Mouse (Mus musculus) liver, embryonic 14.5 days (tissue): ENCODE results near the gene Tfip11. TPM values are rescaled to one million over a fixed set of nuclear protein-coding genes. Genes with fewer than 3 reads are reported as not detected.

Experiments
- ATAC-seq: fragments of 200-750 bp; cut with Nextera tagmentation; 2 replicates; pipeline ENCODE4 v1.8.0; 2017; ENCODE audit warnings: moderate number of reproducible peaks, mild to moderate bottlenecking, moderate library complexity; ENCODE audit not compliant: insufficient read depth
- DNase-seq, 3 experiments: peaks; one replicate each; pipeline ENCODE4 v3.0.0-alpha.2; 2012 to 2013; ENCODE audit warnings: low read depth in 3 of 3, low spot score in 3 of 3
- H3K27ac ChIP-seq: fragments of 300-500 bp; sonication (generic); 2 replicates; pipeline ENCODE4 v1.5.1; 2014; ENCODE audit warnings: moderate library complexity, mild to moderate bottlenecking, control low read depth, inconsistent platforms
- H3K27me3 ChIP-seq: fragments of 300-500 bp; sonication (generic); 2 replicates; pipeline ENCODE4 v1.6.1; 2014; ENCODE audit warnings: mild to moderate bottlenecking, low read length, moderate library complexity; ENCODE audit not compliant: control insufficient read depth, insufficient read depth
- H3K36me3 ChIP-seq: fragments of 300-500 bp; sonication (generic); replicated peaks from 2 replicates; pipeline ENCODE4 v1.6.1; 2014; ENCODE audit warnings: low read depth; ENCODE audit not compliant: control insufficient read depth, insufficient read depth
- H3K4me1 ChIP-seq, 2 experiments: fragments of 200-500 bp in 1 of 2; fragments of 300-500 bp in 1 of 2; sonication (generic) in 1 of 2; replicated peaks; 2 replicates each; pipeline ENCODE4 v1.6.1; 2012 to 2014; ENCODE audit warnings: antibody characterized with exemption in 1 of 2, inconsistent platforms in 1 of 2, low read length in 1 of 2; ENCODE audit not compliant: control insufficient read depth in 2 of 2, insufficient read depth in 2 of 2
- H3K4me2 ChIP-seq: fragments of 300-500 bp; sonication (generic); 2 replicates; pipeline ENCODE4 v1.6.1; 2014; ENCODE audit warnings: low read depth, mild to moderate bottlenecking, control low read depth, moderate library complexity
- H3K4me3 ChIP-seq, 2 experiments: fragments of 200-500 bp in 1 of 2; fragments of 300-500 bp in 1 of 2; sonication (generic) in 1 of 2; 2 replicates each; pipeline ENCODE4 v1.5.1; 2012 to 2014; ENCODE audit warnings: low read depth in 2 of 2, low read length in 2 of 2, mild to moderate bottlenecking in 2 of 2, control low read depth in 1 of 2, inconsistent platforms in 1 of 2, moderate library complexity in 1 of 2; ENCODE audit not compliant: insufficient read depth in 1 of 2
- H3K9ac ChIP-seq: fragments of 300-500 bp; sonication (generic); replicated peaks from 2 replicates; pipeline ENCODE4 v1.6.1; 2014; ENCODE audit warnings: mild to moderate bottlenecking, control low read depth, moderate library complexity
- H3K9me3 ChIP-seq: fragments of 300-500 bp; sonication (generic); 2 replicates; pipeline ENCODE4 v1.6.1; 2016; ENCODE audit warnings: low read length, mixed read lengths; ENCODE audit not compliant: control insufficient read depth
- CTCF ChIP-seq: IDR thresholded peaks from 2 replicates; pipeline ENCODE4 v1.5.1; 2016; ENCODE audit warnings: antibody characterized with exemption, low read depth, control low read depth
- EP300 ChIP-seq: IDR thresholded peaks from 2 replicates; pipeline ENCODE4 v1.6.1; 2016; ENCODE audit warnings: antibody characterized with exemption, low read depth
- WGBS: fragments of 180-500 bp; shearing (Covaris S2); extraction: QIAGEN DNeasy Blood & Tissue Kit; methylation state at CpG from one replicate; pipeline ENCODE4 v1.1.7; 2014; ENCODE audit not compliant: insufficient replicate concordance; 5-methylcytosine and 5-hydroxymethylcytosine counted together
- polyA plus RNA-seq, 2 experiments: library from polyadenylated mRNA; depleted of rRNA in 1 of 2; stranded (reverse) in 1 of 2; unstranded in 1 of 2; fragments of >200 nt; fragmentation: Nextera tagmentation in 1 of 2; extraction: Ambion mirVana in 1 of 2; gene quantifications; 2 replicates each; pipeline versions ENCODE4 v1.2.1 to v1.2.3; 2012 to 2014

The Tfip11 gene
- polyA plus RNA-seq, 2 experiments, result 8.0 to 11.6 TPM

DNA sequence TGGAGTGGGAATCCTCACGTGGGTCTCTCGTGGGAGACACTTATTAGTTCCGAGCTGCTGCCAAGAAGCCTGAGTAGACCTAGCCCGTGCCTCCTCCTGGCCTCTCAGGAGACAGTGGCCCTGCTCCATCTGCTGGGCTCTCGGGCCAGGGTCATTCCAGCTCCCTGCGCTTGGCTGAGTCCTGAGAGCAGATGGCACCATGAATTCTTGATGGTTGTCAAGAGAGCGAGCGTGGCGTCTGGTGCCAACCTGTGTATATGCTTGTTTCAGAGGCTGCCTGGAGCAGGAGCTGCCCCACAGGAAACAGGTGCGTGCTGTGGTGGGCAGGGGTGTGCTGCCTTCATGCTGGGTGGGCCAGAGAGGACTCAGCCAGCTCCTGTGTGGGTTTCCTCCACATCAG, 42.5 kb downstream of the Tfip11 start:
- Histone ChIP-seq H3K4me3 (no peak overlapping the region), H3K36me3 (no peaks in the 10 kb centered on the region; the same call in 1 of the 2 replicates), H3K4me2 (no peak overlapping the region), H3K4me1 (no peaks in the 10 kb centered on the region), H3K27ac (no peak overlapping the region), H3K9ac (no peak overlapping the region), H3K9me3 (no peaks in the 10 kb centered on the region), H3K27me3 (no peaks in the 10 kb centered on the region)
- TF ChIP-seq EP300 (no peak), CTCF (no peak)
- no peak for ATAC-seq
- WGBS, result 81% methylated on average over 10 of the region's 10 CpGs
- no peak for DNase-seq

DNA sequence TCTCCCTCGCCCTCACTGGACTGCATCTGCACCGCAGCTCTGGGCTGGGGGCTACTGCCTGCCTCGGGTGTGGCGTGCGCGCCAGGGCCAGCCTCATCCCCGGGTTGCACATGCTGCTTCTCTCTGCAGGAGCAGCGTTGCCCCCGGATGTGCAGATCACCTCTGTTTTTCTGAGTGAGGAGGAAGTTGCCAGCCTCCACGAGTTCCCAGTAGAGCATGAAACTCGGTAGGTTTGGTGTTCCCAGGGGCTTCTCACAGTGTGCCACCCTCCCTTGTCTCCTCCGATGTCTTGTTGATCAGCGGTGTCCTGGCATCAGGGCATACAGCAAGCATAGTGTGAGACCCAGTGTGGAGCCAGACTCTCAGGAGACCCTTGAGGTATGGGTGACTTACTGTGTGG, 43.2 kb downstream of the Tfip11 start:
- 81% methylated on average over 13 of the region's 13 CpGs for WGBS
- no peak for DNase-seq
- no peak for TF ChIP-seq CTCF
- Histone ChIP-seq H3K27ac (no peak overlapping the region), H3K9me3 (no peaks in the 10 kb centered on the region), H3K36me3 (no peaks in the 10 kb centered on the region; the same call in 1 of the 2 replicates), H3K4me3 (no peak overlapping the region), H3K4me1 (no peaks in the 10 kb centered on the region), H3K4me2 (no peak overlapping the region), H3K9ac (no peak overlapping the region), H3K27me3 (no peaks in the 10 kb centered on the region)
- ATAC-seq, result no peak

- Histone ChIP-seq H3K9ac (no peak overlapping the region), H3K4me2 (no peak overlapping the region), H3K4me3 (no peak overlapping the region), H3K4me1 (no peaks in the 10 kb centered on the region), H3K36me3 (no peaks in the 10 kb centered on the region), H3K9me3 (no peaks in the 10 kb centered on the region), H3K27me3 (no peaks in the 10 kb centered on the region), H3K27ac (no peak overlapping the region)
- TF ChIP-seq CTCF (no peak), EP300 (no peak)
- DNase-seq, result no peak
- WGBS, result 87% methylated on average over 12 of the region's 12 CpGs
- ATAC-seq, result no peak
These were observed 44.2 kb downstream of the Tfip11 start for GRCm38 (mm10) chr5:112370236-112370813.

DNA sequence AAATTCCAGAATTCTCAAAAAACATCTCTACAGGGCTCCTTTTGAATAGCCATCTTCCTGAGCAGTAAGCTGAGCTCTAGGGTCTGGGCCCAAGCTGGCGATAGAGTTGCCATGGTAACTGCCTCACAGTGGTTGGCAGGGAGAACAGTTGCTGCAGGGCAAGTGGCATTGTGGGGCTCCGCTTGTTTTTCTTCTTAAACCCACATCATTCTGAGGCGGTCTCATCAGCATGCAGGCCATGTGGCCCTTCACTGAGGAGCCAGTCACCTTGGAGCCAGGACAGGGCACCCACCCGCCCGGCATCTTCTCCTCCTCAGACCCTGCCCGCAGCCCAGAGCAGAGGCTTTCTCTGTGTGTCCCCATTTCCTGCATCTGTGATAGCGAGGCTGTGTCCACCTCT, 45.8 kb downstream of the Tfip11 start:
- Histone ChIP-seq H3K9me3 (no peaks in the 10 kb centered on the region), H3K36me3 (no peaks in the 10 kb centered on the region), H3K4me1 (no peaks in the 10 kb centered on the region), H3K27ac (no peak overlapping the region), H3K4me3 (no peak overlapping the region), H3K4me2 (no peak overlapping the region), H3K9ac (no peak overlapping the region), H3K27me3 (no peaks in the 10 kb centered on the region)
- DNase-seq (no peak), ATAC-seq (no peak)
- TF ChIP-seq EP300 (no peak), CTCF (no peak)
- 74% methylated on average over 7 of the region's 7 CpGs for WGBS

DNA sequence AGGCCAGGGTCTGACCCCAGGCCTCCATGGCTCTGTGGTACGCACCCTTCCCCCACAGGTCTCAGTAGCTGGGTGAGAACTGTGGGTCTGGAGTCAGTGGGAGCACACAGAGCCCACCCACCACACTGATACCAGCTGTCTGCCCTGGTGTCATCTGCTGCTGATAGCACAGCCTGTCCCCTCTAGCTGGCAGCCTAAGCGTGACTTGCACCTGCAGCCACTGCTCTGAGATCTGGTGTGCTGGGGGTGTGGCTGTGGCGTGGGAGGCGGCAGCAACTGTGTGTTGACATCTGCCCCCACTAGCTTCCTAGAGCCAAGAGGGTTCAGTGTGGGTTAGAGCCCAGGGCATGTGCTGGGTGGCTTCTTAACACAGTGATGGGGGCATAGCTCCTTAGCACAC, 50.0 kb downstream of the Tfip11 start:
- WGBS, result 65% methylated on average over 4 of the region's 4 CpGs
- Histone ChIP-seq H3K4me2 (no peak overlapping the region), H3K4me3 (no peak overlapping the region), H3K36me3 (no peaks in the 10 kb centered on the region), H3K9ac (no peak overlapping the region), H3K27ac (no peak overlapping the region), H3K9me3 (no peaks in the 10 kb centered on the region), H3K27me3 (no peaks in the 10 kb centered on the region), H3K4me1 (no peaks in the 10 kb centered on the region)
- TF ChIP-seq CTCF (no peak), EP300 (no peak)
- DNase-seq (no peak), ATAC-seq (no peak)
